Mouse (Mus musculus) spleen, adult 2 months (tissue): ENCODE results near the gene Rangap1. TPM values are rescaled to one million over a fixed set of nuclear protein-coding genes. Genes with fewer than 3 reads are reported as not detected.

Experiments used
- DNase-seq, 2 experiments: peaks; one replicate each; pipeline versions ENCODE4 v3.0.0 to v3.0.0-alpha.2; 2012 to 2021; ENCODE audit warnings: low spot score in 2 of 2, low read depth in 1 of 2
- H3K27ac ChIP-seq: fragments of 200-500 bp; 2 replicates; pipeline ENCODE4 v1.5.1; 2012; ENCODE audit warnings: low read length, inconsistent platforms; ENCODE audit not compliant: insufficient read depth
- H3K27me3 ChIP-seq: fragments of 200-500 bp; 2 replicates; pipeline ENCODE4 v1.6.1; 2012; ENCODE audit warnings: mild to moderate bottlenecking, moderate library complexity, low read length, inconsistent platforms; ENCODE audit not compliant: control insufficient read depth, insufficient read depth
- H3K36me3 ChIP-seq: fragments of 200-500 bp; 2 replicates; pipeline ENCODE4 v1.6.1; 2012; ENCODE audit warnings: mild to moderate bottlenecking, low read length, inconsistent platforms; ENCODE audit not compliant: control insufficient read depth, insufficient read depth
- H3K4me1 ChIP-seq: fragments of 200-500 bp; 2 replicates; pipeline ENCODE4 v1.6.1; 2011; ENCODE audit warnings: inconsistent platforms; ENCODE audit not compliant: control insufficient read depth, insufficient read depth, insufficient read length
- H3K4me3 ChIP-seq: fragments of 200-500 bp; 2 replicates; pipeline ENCODE4 v1.5.1; 2011; ENCODE audit warnings: mild to moderate bottlenecking, inconsistent platforms; ENCODE audit not compliant: insufficient read depth, insufficient read length; ENCODE audit errors: extremely low read depth
- CTCF ChIP-seq: fragments of 200-500 bp; IDR thresholded peaks from 2 replicates; pipeline ENCODE4 v1.5.1; 2011; ENCODE audit warnings: mild to moderate bottlenecking, inconsistent platforms; ENCODE audit not compliant: insufficient read depth, insufficient read length, insufficient replicate concordance; ENCODE audit errors: extremely low read depth
- POLR2A ChIP-seq: fragments of 200-500 bp; IDR thresholded peaks from 2 replicates; pipeline ENCODE4 v1.6.1; 2011; ENCODE audit warnings: low read depth, low read length, inconsistent platforms
- WGBS: fragments of 180-500 bp; shearing (Covaris S2); methylation state at CpG from one replicate; pipeline ENCODE4 v1.1.7; 2018; 5-methylcytosine and 5-hydroxymethylcytosine counted together
- polyA plus RNA-seq: library from polyadenylated mRNA; depleted of rRNA; stranded (reverse); fragments of >200 nt; gene quantifications from 2 replicates; pipeline ENCODE4 v1.2.3, GENCODE M21; 2012

Gene Rangap1
- polyA plus RNA-seq, 1 experiment: 26.6 TPM

- peak; percentile 18 to 25 for DNase-seq
Measured at GRCm38 (mm10) chr15:81697847-81698246, 47.5 kb downstream of the Rangap1 start.

GRCm38 (mm10) chr15:81697175-81697574, 48.2 kb downstream of the Rangap1 start, which contains the start of gene Chadl:
Gene Chadl, minus strand, starts transcription at chr15:81697287.
- H3K4me3 ChIP-seq: no peak within 1 kb of the TSS
- H3K36me3 ChIP-seq: no peaks in the 10 kb centered on the region
- no peak within 1 kb of the TSS for H3K27ac ChIP-seq
- H3K4me1 ChIP-seq: peaks cover 13% of the 10 kb centered on the region; the same call in 1 of the 2 replicates
- DNase-seq: no peak
- WGBS: 83% methylated on average over 7 of the region's 7 CpGs
- TF ChIP-seq POLR2A: no peak
- no peak for TF ChIP-seq CTCF
- H3K27me3 ChIP-seq: peaks cover 14% of the 10 kb centered on the region

More at GRCm38 (mm10) chr15:81697847-81698246, 47.5 kb downstream of the Rangap1 start:
- Histone ChIP-seq H3K36me3 (no peaks in the 10 kb centered on the region), H3K4me3 (no peak overlapping the region), H3K4me1 (peaks cover 13% of the 10 kb centered on the region; the same call in 1 of the 2 replicates), H3K27ac (no peak overlapping the region), H3K27me3 (peaks cover 14% of the 10 kb centered on the region)
- 50% methylated on average over 3 of the region's 3 CpGs for WGBS
- TF ChIP-seq CTCF (peak; percentile 20; the same call in 1 of the 2 replicates), POLR2A (no peak)

GRCm38 (mm10) chr15:81694891-81695290, 50.4 kb downstream of the Rangap1 start:
- 79% methylated on average over 19 of the region's 19 CpGs for WGBS
- Histone ChIP-seq H3K36me3 (no peaks in the 10 kb centered on the region), H3K4me3 (no peak overlapping the region), H3K27me3 (peaks cover 14% of the 10 kb centered on the region), H3K27ac (no peak overlapping the region), H3K4me1 (peaks cover 13% of the 10 kb centered on the region; the same call in 1 of the 2 replicates)
- no peak for DNase-seq
- TF ChIP-seq CTCF: no peak
- TF ChIP-seq POLR2A: no peak

- Histone ChIP-seq H3K27ac (no peak overlapping the region), H3K36me3 (no peaks in the 10 kb centered on the region), H3K4me1 (peaks cover 13% of the 10 kb centered on the region; the same call in 1 of the 2 replicates), H3K4me3 (peak overlapping the region; percentile 57; the same call in 1 of the 2 replicates), H3K27me3 (peaks cover 14% of the 10 kb centered on the region)
- DNase-seq: peak; percentile 45 to 86
- WGBS: 4% methylated on average over 87 of the region's 107 CpGs
- TF ChIP-seq POLR2A: no peak
- TF ChIP-seq CTCF: peak; percentile 79
Measured at GRCm38 (mm10) chr15:81693967-81694881, 51.1 kb downstream of the Rangap1 start.

GRCm38 (mm10) chr15:81693366-81693966, 51.9 kb downstream of the Rangap1 start:
- Histone ChIP-seq H3K27me3 (peaks cover 14% of the 10 kb centered on the region), H3K4me1 (peaks cover 13% of the 10 kb centered on the region; the same call in 1 of the 2 replicates), H3K36me3 (no peaks in the 10 kb centered on the region), H3K4me3 (peak overlapping the region; percentile 57; the same call in 1 of the 2 replicates), H3K27ac (no peak overlapping the region)
- no peak for TF ChIP-seq CTCF
- TF ChIP-seq POLR2A: no peak
- 9% methylated on average over 41 of the region's 41 CpGs for WGBS
- no peak for DNase-seq

GRCm38 (mm10) chr15:81680301-81680805, 65.0 kb downstream of the Rangap1 start:
- TF ChIP-seq CTCF (no peak), POLR2A (no peak)
- 96% methylated on average over 4 of the region's 4 CpGs for WGBS
- Histone ChIP-seq H3K4me1 (no peaks in the 10 kb centered on the region), H3K27me3 (no peaks in the 10 kb centered on the region), H3K36me3 (peaks cover 30% of the 10 kb centered on the region), H3K4me3 (no peak overlapping the region), H3K27ac (no peak overlapping the region)
- DNase-seq: no peak
